Mouse (Mus musculus) thymus, postnatal 36 days (tissue): ENCODE measurements around the gene Ptgs1.
A peak's percentile ranks its signal among the peaks of the same experiment; 100 is the strongest.

Experiments
- DNase-seq, 2 experiments: peaks; one replicate each; pipeline ENCODE4 v3.0.0; 2022; ENCODE audit warnings: mixed read lengths in 2 of 2

The Ptgs1 gene

DNA sequence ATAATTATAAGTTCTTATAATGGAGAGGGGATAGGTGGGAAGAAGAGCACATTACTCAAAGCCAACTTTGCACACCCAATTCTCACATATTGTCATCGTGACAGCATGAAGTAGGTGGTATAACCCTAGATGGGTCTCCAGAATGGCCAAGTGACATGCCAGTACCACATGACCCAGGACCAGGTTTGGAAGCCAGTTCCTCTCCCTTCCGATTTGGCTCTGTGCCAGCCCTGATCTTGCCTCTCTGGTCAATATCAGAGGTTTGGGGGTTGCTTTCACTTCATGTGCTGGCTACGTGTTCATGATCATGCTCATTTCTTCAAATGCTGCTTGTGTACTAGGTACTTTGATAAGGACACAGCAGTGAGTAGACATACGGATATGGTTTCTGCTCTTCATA is 22.3 kb downstream of the Ptgs1 start:
- DNase-seq = no peak

DNA sequence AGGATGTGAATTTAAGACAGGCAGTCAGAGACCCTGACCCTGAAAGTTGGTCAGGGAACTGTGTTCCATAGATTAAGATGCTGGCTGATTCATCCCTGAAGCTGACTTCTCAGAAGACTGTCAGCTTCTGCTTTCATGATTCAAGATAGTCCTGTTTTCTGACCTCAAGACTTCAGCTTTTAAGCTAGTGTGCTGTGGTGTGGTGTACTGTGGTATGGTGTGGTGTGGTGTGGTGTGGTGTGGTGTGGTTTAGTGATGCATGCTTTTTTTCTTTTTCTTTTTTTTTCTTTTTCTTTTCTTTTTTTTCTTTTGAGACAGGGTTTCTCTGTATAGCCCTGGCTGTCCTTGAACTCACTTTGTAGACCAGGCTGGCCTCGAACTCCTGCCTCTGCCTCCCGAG is 24.2 kb downstream of the Ptgs1 start:
- DNase-seq = no peak

DNA sequence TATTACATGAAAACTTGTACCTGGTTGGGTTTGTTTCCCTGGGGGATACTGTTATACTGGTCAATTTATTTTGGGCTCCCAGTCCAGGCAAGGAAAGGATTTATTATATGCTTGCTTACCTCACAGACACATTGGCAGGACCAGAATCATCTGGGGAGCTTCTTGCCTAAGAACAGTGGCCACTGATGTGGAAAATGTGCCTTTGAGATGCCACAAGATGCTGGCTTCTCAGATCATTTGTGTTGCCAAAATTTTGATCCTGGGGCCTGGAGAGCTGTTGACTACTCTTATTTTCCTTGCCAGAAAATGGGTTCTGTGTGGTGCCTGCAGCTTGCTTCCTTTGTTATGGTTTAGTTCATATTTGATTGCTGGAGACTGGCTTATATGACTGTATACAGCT is 26.7 kb downstream of the Ptgs1 start:
- no peak for DNase-seq

DNA sequence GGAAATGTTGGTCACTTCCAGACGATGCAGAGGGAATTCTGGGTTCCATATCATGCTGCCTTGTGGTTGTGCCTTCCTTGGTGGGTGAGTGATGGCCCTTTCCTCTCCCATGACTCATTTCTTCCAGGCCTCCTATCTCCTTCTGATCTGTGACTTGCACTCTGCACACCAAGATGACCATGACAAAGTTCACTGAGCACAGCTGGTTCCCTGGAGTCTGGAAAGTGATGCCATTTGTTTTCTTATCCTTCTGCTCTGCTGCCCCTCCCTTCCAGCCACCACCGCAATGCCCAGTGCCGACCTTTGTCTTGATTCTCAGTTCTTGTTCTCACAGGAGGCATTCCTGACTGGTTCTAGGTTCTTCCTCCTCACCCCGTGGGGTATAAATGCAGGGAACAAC is 29.2 kb downstream of the Ptgs1 start:
- no peak for DNase-seq

DNA sequence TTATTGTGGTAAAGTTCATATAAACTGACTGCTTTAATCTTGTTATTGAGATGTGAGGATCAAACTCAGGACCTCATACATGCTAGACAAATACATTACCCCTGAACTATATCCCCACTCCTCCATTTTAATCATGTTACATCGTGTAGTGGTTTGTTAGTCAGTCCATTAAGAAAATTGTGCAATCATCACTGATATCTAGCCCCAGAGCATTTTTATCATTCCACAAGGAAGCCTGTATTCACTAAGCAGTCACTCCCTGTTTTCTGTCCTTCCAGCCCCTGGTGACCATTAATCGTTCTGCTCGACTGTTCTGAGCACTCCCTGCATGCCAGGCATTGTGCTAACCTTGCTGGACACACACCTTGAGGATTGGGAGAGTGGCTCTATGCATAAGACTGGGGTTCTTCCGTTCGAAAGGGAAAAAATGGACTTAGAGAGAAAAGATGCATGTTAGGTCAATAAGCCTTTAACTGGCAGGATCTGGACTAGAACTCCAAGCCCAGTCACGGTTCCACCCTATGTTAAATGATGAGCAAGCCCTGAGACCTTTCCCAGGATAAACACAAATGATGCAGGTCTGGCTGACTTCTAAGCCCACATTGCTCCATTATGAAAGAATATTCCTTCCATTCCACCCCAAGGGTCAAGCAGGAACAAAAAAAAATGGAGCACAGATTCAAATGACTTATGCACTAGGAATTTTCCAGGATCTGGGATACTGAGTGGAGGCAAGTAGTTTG is 29.7 kb downstream of the Ptgs1 start:
- no peak for DNase-seq

DNA sequence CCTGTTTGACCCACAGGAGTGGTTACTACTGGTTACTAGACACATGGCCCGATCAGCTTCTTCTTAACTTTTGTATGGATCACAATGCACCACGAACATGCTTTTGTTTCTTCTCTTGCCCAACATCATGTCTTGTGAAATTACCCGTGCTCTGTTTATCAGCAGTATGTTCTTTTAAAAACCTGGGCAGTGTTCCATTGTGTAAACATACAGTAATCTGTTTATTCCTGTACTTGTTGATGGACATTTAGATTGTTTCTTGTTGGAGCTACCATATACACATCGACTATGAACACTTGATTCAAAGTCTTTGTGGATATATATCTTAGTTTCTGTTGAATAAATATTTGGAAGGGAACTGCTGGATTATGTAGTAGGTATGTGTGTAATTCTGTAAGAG is 31.8 kb downstream of the Ptgs1 start:
- no peak for DNase-seq

DNA sequence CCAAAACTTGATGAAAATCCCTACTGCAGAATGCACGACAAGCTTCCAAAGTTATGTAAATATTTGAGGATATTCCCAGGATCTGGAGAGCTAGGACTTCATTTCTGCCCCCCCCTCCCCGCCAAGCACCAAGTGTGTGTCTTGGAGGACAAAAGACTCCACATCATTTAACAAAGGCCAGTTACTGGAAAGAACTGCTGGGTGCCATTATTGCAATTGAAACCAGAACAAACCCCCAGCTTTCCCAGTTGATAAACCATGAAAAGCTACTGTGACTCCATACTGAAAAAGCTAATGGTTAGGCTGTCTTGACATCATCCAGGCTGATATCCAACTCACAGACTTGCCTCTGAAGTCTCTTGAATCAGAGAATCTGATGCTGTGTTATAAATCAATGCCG is 39.2 kb downstream of the Ptgs1 start:
- no peak for DNase-seq

DNA sequence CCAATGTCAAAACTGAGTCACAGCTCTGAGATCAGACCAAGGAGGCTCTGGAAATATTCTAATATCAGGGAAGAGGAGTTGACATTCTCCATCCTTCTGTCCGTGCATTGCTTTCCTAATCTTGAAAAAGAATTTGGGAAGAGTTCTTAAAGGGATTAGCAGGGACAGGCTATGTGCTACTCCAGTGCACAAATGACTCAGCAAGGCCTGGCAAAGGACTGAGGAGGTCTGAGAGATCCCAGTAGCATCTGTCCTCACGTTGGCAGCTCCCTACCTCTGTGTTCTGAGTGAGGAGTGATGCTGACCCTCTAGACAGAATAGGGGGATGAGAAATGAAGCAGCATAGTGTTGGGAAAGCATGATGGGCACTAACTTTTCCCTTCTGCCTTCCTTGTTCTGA is 40.0 kb downstream of the Ptgs1 start:
- DNase-seq = no peak

DNA sequence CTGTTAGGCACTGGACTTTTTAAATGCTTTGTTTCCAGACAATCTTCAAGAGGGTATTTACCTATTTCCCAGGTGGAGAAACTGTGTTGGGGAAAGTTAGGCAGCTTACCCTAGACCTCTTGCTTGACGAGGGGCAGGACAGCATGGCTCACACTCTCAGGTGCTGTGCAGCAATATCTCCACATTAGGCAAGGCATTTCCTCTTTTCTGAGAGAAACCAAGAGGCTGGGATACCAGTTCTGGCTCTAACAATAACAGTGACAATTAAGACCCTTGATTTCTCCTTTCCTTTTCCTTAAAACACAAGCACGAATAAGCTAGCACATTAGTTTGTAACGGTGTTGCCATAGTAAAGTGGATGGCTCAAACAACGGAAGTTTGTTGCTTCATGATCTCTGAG is 40.9 kb downstream of the Ptgs1 start:
- no peak for DNase-seq

DNA sequence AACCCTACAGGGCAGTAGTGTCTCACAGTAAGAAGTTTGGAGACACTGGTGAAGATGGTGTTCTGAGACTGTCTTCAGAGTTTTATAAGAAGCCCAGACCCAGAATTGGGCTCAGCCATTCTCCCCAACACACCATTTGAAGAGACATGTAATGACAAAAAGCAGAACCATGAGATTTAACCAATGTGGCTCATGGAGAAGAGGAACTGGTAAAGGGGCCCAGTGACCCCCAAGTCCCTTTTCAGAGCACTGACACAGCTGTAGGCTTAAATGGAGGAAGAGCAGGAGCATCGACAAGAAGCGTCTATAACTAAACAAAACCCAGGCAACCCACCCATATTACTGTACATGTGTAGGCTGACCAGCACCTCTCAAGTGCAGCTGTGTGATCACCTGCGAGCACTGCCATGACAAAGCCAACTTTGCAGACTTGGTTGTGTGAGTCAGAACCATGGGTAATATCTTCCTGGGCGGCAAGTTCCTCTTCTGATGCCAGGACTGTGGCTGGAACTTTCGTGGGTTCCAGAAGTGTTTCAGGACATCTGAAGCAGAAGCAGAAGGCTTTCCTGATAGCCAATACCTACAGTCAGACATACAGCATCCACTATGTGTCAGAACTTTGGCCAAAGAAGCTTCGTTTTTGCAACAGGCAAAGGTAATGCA is 42.2 kb downstream of the Ptgs1 start:
- no peak for DNase-seq

DNA sequence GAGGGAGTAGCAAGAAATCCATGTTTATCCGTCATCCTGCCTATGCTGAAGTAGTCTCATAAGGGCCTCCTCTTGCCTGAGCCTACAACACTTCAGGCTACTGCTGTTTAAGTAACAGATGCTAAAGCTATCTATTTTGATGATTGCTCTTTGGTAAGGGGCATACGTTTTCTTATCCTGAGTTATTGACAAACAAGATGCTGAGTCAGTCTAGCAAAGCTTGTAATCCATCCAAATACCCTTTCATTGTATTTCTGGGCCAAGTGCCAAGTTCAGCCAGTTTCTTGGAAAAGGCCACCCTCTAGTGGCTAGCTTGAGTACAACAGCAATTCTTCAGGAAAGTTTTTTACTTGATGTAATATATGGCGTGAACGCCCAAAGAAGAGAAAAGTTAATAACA is 46.2 kb downstream of the Ptgs1 start:
- peak in 1 of 2 experiments; percentile 1 for DNase-seq

DNA sequence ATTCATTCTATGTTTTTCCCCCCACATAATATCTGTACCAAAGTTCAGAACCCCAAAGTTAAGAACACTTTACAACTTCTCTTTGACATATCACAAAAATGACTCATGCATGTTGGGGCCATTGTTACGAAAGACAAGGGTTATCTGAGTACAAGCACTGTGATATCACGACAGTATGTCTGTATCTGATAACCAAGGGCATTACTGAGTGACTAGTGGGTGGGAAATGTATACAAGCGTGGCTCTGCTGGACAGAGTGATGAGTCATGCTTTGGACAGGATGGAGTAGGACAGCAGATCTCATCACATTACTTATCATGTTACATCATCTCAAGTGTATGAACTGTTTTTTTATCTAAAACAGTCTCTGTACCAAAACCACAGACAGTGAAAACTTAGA is 48.5 kb downstream of the Ptgs1 start:
- DNase-seq = no peak

DNA sequence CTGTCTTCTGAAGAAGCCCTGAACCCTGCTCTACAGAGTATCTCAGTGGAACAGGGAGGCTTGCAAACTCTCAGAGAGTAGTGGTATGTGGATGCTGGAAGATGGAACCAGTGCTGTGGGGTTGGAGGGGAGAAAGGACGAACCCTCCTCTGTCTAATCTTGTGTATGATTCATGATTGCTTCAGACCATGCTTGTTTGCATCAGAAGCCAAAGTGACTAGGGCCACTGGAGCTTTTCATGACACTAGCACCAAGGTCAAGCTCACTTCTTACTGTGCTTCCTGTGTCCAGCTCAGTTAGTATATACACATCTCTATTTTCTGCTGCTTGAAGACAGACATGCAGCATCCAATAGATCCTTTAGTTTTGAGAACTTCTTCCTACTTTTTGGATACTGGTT is 50.9 kb downstream of the Ptgs1 start:
- DNase-seq = no peak

DNA sequence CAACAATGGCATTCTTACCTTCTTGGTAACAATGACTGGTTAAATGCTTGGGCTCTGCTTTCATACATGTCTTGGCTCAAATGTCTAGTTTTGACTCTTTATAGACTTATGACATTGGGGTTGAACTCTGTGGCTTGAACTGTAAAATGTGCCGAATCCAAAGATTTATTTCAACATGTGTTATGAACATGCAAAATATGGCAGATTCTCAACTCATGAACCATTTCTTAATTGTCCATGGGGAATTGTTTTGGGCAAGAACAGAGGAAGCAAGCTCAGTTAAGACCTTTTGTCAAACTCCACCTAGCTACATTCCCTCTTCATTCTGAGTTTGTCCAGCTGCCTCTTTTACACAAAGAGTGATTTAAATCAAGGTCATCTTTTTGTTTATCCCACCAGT is 52.1 kb downstream of the Ptgs1 start:
- DNase-seq = no peak
